Mouse (Mus musculus) kidney, adult 2 months (tissue): Measurements from ENCODE around the gene Ddx50. TPM values are rescaled to one million over a fixed set of nuclear protein-coding genes. Genes with fewer than 3 reads are reported as not detected.

Experiments used
- DNase-seq: peaks from one replicate; pipeline ENCODE4 v3.0.0; 2021
- H3K27ac ChIP-seq: fragments of 200-500 bp; 2 replicates; pipeline ENCODE4 v1.5.1; 2012; ENCODE audit warnings: low read depth, low read length, control low read depth, inconsistent platforms; ENCODE audit not compliant: insufficient read depth
- H3K27me3 ChIP-seq: fragments of 200-500 bp; replicated peaks from 2 replicates; pipeline ENCODE4 v1.6.1; 2012; ENCODE audit warnings: mild to moderate bottlenecking, moderate library complexity, low read length, inconsistent platforms; ENCODE audit not compliant: control insufficient read depth, insufficient read depth
- H3K36me3 ChIP-seq: fragments of 200-500 bp; 2 replicates; pipeline ENCODE4 v1.6.1; 2012; ENCODE audit warnings: mild to moderate bottlenecking, moderate library complexity, low read length, inconsistent platforms; ENCODE audit not compliant: control insufficient read depth, insufficient read depth
- H3K4me1 ChIP-seq: fragments of 200-500 bp; 2 replicates; pipeline ENCODE4 v1.6.1; 2011; ENCODE audit warnings: low read length; ENCODE audit not compliant: control insufficient read depth, insufficient read depth
- H3K4me3 ChIP-seq: fragments of 200-500 bp; 2 replicates; pipeline ENCODE4 v1.5.1; 2011; ENCODE audit warnings: mild to moderate bottlenecking, low read depth, low read length, control low read depth; ENCODE audit not compliant: insufficient read depth
- CTCF ChIP-seq: fragments of 200-500 bp; conservative IDR thresholded peaks from 2 replicates; pipeline ENCODE4 v1.5.1; 2011; ENCODE audit warnings: low read depth, mild to moderate bottlenecking, control low read depth, low read length, moderate library complexity, mixed read lengths; ENCODE audit not compliant: insufficient read depth, insufficient read length
- POLR2A ChIP-seq: fragments of 200-500 bp; IDR thresholded peaks from one replicate; pipeline ENCODE4 v1.6.1; 2011; ENCODE audit warnings: low read depth, low read length, control low read depth
- WGBS: fragments of 180-500 bp; shearing (Covaris S2); methylation state at CpG from one replicate; pipeline ENCODE4 v1.1.7; 2018; 5-methylcytosine and 5-hydroxymethylcytosine counted together
- polyA plus RNA-seq: library from polyadenylated mRNA; depleted of rRNA; stranded (reverse); fragments of >200 nt; gene quantifications from 2 replicates; pipeline ENCODE4 v1.2.3, GENCODE M21; 2012; rRNA removed

The Ddx50 gene
- polyA plus RNA-seq, 1 experiment: 14.8 TPM

- Histone ChIP-seq H3K36me3 (peaks cover 3% of the 10 kb centered on the region; the same call in 1 of the 2 replicates), H3K27me3 (no peaks in the 10 kb centered on the region), H3K4me1 (no peaks in the 10 kb centered on the region), H3K27ac (no peak overlapping the region), H3K4me3 (no peak overlapping the region)
- TF ChIP-seq POLR2A: no peak
- no peak for TF ChIP-seq CTCF
- 62% methylated on average over 7 of the region's 7 CpGs for WGBS
- peak; percentile 69 for DNase-seq
These were observed 80.7 kb downstream of the Ddx50 start for GRCm38 (mm10) chr10:62570126-62570871.

GRCm38 (mm10) chr10:62568861-62569260 lies 82.2 kb downstream of the Ddx50 start:
- WGBS: 87% methylated on average over 4 of the region's 4 CpGs
- TF ChIP-seq CTCF (no peak), POLR2A (no peak)

More at GRCm38 (mm10) chr10:62568861-62569260, 82.2 kb downstream of the Ddx50 start:
- no peak overlapping the region for H3K27ac ChIP-seq
- no peak overlapping the region for H3K4me3 ChIP-seq
- H3K4me1 ChIP-seq: no peaks in the 10 kb centered on the region
- no peaks in the 10 kb centered on the region for H3K27me3 ChIP-seq
- peaks cover 5% of the 10 kb centered on the region for H3K36me3 ChIP-seq
- no peak for DNase-seq

Other genes starting within 250 kb of the Ddx50 start
- gene Hkdc1, start 228.7 kb downstream of the Ddx50 start, polyA plus RNA-seq: 1.1 TPM in 2 replicates
- gene 4930507D05Rik, start 201.7 kb downstream of the Ddx50 start, polyA plus RNA-seq: 0.14 and 0.16 TPM in 2 replicates
- gene Supv3l1, start 201.5 kb downstream of the Ddx50 start, polyA plus RNA-seq: 22.9 and 25.4 TPM in 2 replicates
- 16.7 and 24.5 TPM in 2 replicates for gene Vps26a, start 164.4 kb downstream of the Ddx50 start, polyA plus RNA-seq
- gene Srgn, start 123.8 kb downstream of the Ddx50 start, polyA plus RNA-seq: 20.8 and 34.2 TPM in 2 replicates
- gene Kif1bp, start 72.8 kb downstream of the Ddx50 start, polyA plus RNA-seq: 31.0 and 36.1 TPM in 2 replicates
- gene Ddx21, start 48.9 kb downstream of the Ddx50 start, polyA plus RNA-seq: 6.8 and 9.3 TPM in 2 replicates
- 0.16 and 0.33 TPM in 2 replicates for gene Stox1, start 74.9 kb upstream of the Ddx50 start, polyA plus RNA-seq
- gene Ccar1, start 141.1 kb upstream of the Ddx50 start, polyA plus RNA-seq: 58.6 and 65.2 TPM in 2 replicates